Mouse (Mus musculus): ENCODE data around the gene Nln.

The Nln gene

GRCm38 (mm10) chr13:104042738-104043137, 66.7 kb downstream of the Nln start:
- DNase-seq (ENCODE audit: low read depth, low spot score) = no peak

DNA sequence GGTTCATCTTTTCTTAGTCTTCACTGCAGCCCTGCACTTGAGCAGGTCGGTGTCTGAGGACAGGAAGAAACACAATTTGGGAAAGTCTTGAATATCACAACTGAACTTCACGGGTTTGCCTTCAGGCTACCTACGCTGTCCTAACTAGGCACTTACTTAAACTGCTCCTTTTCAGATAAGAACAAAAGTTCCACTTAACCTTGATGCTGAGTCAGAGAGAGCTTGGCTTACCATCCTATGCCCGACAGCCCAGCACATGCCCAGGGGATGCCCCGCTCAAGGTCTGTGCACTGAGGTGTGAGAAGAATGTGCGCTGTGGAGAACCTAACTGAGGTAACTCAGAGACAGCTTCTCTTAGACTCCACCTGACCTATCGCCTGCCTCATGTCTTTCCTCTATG, 67.9 kb downstream of the Nln start:
- no peak for DNase-seq (ENCODE audit: low read depth, low spot score)

DNA sequence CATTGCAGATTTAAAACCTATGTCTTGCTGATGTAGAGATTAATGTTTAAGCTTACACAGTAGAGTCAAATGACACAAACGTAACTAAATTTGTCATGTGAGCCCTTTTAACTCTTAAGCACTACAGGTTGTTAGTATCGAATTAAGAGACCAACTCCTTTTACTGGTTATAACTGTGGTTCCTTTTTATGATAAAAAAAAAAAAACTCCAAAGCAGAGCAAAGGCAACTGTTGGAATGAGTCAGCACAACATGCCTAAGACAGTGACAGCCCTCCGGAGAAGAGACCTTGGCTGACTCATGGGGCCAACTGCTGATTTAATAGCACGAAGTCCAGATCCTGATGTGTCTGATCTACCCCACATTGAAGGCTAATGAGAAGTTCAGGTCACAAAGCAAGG, 68.5 kb downstream of the Nln start:
- DNase-seq (ENCODE audit: low read depth, low spot score) = no peak

- DNase-seq (ENCODE audit: low read depth, low spot score) = no peak
These were observed 69.6 kb downstream of the Nln start for GRCm38 (mm10) chr13:104039861-104040260.

- DNase-seq (ENCODE audit: low read depth, low spot score) = no peak
These were observed 70.5 kb downstream of the Nln start for GRCm38 (mm10) chr13:104038891-104039290.

GRCm38 (mm10) chr13:104038358-104038757, 71.1 kb downstream of the Nln start:
- DNase-seq (ENCODE audit: low read depth, low spot score) = no peak

DNA sequence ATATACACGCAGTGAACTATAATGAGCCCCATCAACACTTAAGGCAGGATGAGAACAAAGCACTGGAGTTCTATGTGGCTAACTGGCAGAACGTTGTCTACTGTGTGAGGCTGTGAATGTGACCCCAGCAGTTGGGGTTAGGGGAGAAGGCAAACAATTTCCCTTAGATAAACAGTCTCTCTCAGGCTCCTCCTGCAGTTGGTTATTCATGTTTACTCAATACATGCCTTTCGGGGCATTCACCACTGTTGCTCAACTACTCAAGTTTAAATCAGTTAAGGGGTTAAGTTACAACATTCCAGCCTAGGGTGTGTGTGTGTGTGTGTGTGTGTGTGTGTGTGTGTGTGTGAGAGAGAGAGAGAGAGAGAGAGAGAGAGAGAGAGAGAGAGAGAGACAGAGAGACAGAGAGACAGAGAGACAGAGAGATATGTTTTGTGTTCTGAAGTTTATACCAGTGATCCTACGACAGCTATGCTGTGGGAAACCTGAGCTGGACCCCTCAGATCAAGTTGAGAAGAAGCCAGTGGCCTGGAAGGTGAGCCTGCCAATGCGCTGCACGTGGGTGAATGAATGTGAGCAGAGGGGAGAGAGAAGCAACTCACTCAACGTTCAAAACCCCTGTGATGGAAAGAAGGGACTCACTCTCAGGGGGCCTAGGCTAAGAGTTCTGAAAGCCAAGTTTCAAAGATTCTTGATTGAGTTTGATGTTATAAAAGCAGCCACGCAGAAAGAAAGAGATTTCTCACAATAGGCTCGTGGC, 71.7 kb downstream of the Nln start:
- DNase-seq (ENCODE audit: low read depth, low spot score) = no peak

- no peak for DNase-seq (ENCODE audit: low read depth, low spot score)
These were observed 72.7 kb downstream of the Nln start for GRCm38 (mm10) chr13:104036494-104037290.

- no peak for DNase-seq (ENCODE audit: low read depth, low spot score)
These were observed 73.8 kb downstream of the Nln start for GRCm38 (mm10) chr13:104035651-104036050.

- no peak for DNase-seq (ENCODE audit: low read depth, low spot score)
These were observed 74.6 kb downstream of the Nln start for GRCm38 (mm10) chr13:104034854-104035253.

- peak; percentile 66 for DNase-seq (ENCODE audit: low read depth, low spot score)
These were observed 76.7 kb downstream of the Nln start for GRCm38 (mm10) chr13:104032620-104033133.

DNA sequence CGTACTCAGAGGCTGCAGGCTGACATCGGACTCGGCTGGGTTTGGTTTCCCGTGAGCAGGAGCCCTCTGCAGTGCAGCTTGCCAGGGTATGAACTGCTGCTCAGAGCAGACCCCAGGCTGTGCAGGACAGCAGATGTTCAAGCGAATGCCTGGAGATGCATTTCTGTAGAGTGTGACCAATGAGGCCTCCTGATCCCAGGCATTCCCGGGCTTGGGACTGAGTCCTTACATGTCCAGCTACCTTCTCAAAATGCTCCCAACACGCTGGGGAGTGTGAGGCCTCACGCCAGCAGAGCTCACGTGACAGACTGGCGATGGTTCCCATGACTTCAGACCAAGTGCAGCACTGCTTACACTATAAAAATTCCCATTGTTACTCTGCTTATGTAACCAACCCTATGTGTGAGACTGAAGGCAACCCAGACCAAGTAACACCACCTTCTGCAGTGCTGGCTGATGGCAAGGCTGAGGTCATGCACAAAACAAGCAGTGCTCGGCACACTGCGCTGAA, 77.5 kb downstream of the Nln start:
- no peak for DNase-seq (ENCODE audit: low read depth, low spot score)

DNA sequence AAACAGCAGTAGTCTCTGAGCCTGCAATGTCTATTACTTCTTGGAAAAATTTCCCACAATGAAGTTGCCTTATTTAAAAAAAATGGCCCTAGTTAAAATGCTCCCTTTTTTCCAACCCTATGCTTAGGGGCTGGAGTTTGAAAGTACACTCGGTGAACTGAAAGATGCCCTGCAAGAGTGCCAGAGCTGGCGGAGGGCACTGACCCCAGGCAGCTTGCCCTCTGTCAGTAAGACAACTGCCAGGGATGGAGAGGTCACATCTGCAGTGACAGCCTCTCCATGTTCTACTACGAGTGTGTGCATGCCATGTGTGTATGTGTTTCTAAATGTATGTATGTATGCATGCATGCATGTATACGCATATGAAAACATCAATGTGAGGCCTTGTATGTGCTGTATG, 78.5 kb downstream of the Nln start:
- DNase-seq (ENCODE audit: low read depth, low spot score) = no peak

DNA sequence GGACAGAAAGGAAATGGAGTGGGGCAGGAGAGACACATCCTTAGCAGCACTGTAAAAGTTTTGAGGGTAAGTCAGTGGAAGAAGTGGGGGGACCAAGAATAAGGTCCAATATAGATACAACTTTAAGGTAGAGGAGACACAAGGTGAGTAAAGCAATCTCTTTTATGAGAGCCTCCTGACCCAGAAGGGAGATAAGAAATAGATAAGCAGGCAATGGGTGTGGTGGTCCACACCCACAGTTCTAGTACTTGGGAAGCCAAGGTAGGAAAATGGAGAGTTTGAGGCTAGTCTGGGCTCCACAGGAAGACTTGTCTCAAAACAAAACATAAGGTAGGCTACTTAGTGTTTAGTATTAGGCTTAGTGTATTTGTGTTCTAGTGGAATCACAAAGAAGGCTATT, 79.9 kb downstream of the Nln start:
- no peak for DNase-seq (ENCODE audit: low read depth, low spot score)

DNA sequence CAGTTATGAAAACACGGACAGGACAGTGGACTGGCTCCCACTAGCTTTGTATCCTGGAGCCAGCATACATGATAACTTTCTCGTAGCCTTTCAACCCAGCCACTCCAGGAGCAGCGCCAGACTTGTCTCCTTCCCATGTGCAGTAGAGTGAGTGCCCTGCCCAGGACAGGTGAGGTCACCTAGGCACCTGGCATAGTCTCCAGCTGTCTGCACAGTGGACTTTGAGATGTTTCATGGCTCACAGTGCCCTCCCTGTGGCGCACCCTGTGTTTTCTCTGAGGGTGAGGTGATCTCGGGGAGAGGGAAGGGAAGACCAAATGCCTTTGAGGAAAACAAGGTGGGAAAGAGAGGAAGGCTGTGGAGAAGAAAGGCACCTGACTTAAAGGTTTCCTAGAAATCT, 80.3 kb downstream of the Nln start:
- no peak for DNase-seq (ENCODE audit: low read depth, low spot score)

DNA sequence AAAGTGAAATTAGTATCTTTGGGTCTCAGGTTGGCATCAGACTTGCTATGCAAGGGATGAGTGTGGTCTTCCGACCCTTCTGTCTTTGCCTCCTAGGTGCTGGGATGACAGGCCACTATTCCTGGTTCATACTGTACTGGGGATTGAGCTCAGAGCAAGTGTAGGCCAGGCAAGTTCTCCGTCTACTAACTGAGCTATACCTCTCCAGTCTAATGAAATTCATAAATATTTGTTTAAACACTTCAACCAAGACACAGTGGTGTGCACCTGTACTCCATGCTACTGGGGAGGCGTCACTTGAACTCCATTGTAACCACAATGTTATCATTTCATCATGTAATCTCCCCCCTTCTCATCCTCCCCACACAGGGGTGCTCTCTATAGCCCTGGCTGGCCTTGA, 82.9 kb downstream of the Nln start:
- no peak for DNase-seq (ENCODE audit: low read depth, low spot score)

GRCm38 (mm10) chr13:104025710-104025995, 83.8 kb downstream of the Nln start:
- no peak for DNase-seq (ENCODE audit: low read depth, low spot score)

DNA sequence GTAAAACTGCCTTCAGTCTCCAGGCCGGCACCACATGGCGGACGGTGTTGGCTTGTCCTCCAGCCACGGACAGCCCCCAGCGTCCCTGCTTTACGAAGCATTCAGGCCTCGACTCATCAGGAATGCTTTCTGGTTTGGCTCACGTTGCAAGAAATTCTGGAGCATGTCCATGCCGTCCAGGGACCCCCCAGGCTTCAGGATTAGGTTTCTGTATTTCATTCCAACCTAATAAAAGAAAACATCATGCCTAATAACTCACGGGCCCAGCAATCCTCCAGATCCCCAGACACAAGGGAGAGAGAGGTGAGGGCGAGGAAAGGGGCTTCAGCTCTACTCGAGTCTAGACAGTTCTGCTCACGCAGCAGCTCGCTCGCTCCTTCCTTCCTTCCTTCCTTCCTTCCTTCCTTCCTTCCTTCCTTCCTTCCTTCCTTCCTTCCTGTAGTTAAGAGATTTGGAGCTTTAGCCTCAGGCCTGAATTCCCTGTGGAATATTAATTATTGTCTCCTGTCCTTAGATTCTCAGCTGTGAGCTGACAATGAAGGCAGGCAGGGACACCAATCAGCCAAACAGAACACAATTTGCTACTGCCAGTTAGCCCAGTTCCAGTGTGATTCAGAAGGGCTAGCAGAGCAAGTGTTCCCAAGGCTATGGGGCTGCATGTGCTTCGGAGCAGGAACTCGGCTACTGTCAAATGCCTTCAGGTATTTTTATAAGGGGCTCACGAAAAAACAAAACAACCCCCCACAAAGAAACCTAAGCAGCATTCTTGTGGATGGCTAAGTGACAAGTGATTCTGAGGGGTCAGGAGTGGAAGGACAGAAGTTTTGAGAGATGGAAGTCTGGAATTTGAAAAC, 84.3 kb downstream of the Nln start:
- DNase-seq (ENCODE audit: low read depth, low spot score) = no peak

DNA sequence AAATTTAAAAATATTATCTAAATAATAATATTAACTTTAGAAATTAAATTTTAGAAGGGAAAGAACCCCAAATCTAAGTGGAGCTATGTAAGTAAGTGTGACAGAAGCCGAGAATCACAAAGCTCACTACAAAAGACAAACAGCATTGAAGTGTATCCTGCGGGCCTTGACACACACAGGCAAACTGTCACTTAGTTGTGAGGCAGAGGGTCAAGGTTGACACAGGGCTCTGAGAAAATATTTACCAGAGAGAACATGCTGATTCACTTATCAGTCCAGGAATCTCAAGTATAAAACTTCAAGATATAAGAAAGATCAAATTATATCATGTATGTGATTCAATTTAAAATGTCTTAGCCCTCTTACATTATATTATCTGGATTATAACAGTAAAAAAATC, 85.1 kb downstream of the Nln start:
- no peak for DNase-seq (ENCODE audit: low read depth, low spot score)

- DNase-seq (ENCODE audit: low read depth, low spot score) = no peak
These were observed 86.0 kb downstream of the Nln start for GRCm38 (mm10) chr13:104023356-104023911.

- no peak for DNase-seq (ENCODE audit: low read depth, low spot score)
These were observed 90.8 kb downstream of the Nln start for GRCm38 (mm10) chr13:104018466-104019076.
